Mouse (Mus musculus) C2C12 (cell line): ENCODE data around the gene Cspg4. TPM values are rescaled to one million over a fixed set of nuclear protein-coding genes. Genes with fewer than 3 reads are reported as not detected.

ENCODE experiments used
- H3K27me3 ChIP-seq: one replicate; pipeline ENCODE4 v1.6.1; 2011; ENCODE audit not compliant: control insufficient read depth, insufficient read depth, insufficient read length
- H3K36me3 ChIP-seq: one replicate; pipeline ENCODE4 v1.6.1; 2011; ENCODE audit not compliant: control insufficient read depth, insufficient read depth
- H3K4me3 ChIP-seq: one replicate; pipeline ENCODE4 v1.5.1; 2011; ENCODE audit warnings: mild to moderate bottlenecking, control low read depth; ENCODE audit not compliant: poor library complexity, insufficient read depth, severe bottlenecking
- H3K79me2 ChIP-seq: one replicate; pipeline ENCODE4 v1.6.1; 2011; ENCODE audit not compliant: control insufficient read depth, insufficient read depth
- H3K79me3 ChIP-seq: one replicate; pipeline ENCODE4 v1.6.1; 2011; ENCODE audit warnings: low read depth, control low read depth
- H3ac ChIP-seq: one replicate; pipeline ENCODE3; 2011; ENCODE audit warnings: low read depth; ENCODE audit not compliant: control insufficient read depth, insufficient read length
- CEBPB ChIP-seq: IDR thresholded peaks from one replicate; pipeline ENCODE4 v1.6.1; 2011; ENCODE audit warnings: low read depth, mild to moderate bottlenecking, control low read depth, moderate library complexity
- CTCF ChIP-seq: IDR thresholded peaks from one replicate; pipeline ENCODE4 v1.5.1; 2011; ENCODE audit not compliant: control insufficient read depth, insufficient read depth, insufficient read length
- FOSL1 ChIP-seq: IDR thresholded peaks from one replicate; pipeline ENCODE4 v1.8.0; 2011; ENCODE audit warnings: mild to moderate bottlenecking, low read length; ENCODE audit not compliant: poor library complexity, insufficient read depth, severe bottlenecking
- MAX ChIP-seq: IDR thresholded peaks from one replicate; pipeline ENCODE4 v1.6.1; 2011; ENCODE audit warnings: mild to moderate bottlenecking, control low read depth
- MYOD1 ChIP-seq: IDR thresholded peaks from one replicate; pipeline ENCODE4 v1.6.1; 2011; ENCODE audit warnings: low read depth; ENCODE audit not compliant: control insufficient read depth, insufficient read length
- MYOG ChIP-seq: IDR thresholded peaks from one replicate; pipeline ENCODE4 v1.6.1; 2011; ENCODE audit not compliant: control insufficient read depth, insufficient read length; ENCODE audit errors: extremely low read depth
- USF1 ChIP-seq: IDR thresholded peaks from one replicate; pipeline ENCODE4 v1.6.1; 2011; ENCODE audit warnings: low read depth, mild to moderate bottlenecking, control low read depth, moderate library complexity
- polyA plus RNA-seq: library from polyadenylated mRNA; unstranded; fragments of >200 nt; fragmentation: generic; extraction: Trizol; gene quantifications from one replicate; pipeline ENCODE4 v1.2.1, GENCODE M21; 2012; ENCODE audit warnings: missing spikeins

The Cspg4 gene
- polyA plus RNA-seq, 1 experiment = 42.8 TPM

GRCm38 (mm10) chr9:56860035-56860434 is 4.8 kb upstream of the Cspg4 start:
- TF ChIP-seq MYOD1 (no peak), MYOG (no peak), FOSL1 (no peak), MAX (no peak), CTCF (no peak), USF1 (no peak), CEBPB (no peak)
- H3K27me3 ChIP-seq = no peaks in the 10 kb centered on the region

GRCm38 (mm10) chr9:56860486-56861269 is 4.2 kb upstream of the Cspg4 start:
- H3K79me3 ChIP-seq = peaks cover under 1% of the 10 kb centered on the region
- H3K36me3 ChIP-seq = no peaks in the 10 kb centered on the region
- H3ac ChIP-seq = no peak overlapping the region
- peaks cover 5% of the 10 kb centered on the region for H3K79me2 ChIP-seq
- no peaks in the 10 kb centered on the region for H3K27me3 ChIP-seq
- no peak for TF ChIP-seq CTCF
- no peak for TF ChIP-seq CEBPB
- no peak for TF ChIP-seq USF1
- TF ChIP-seq MAX = no peak
- TF ChIP-seq FOSL1 = no peak
- TF ChIP-seq MYOG = no peak
- TF ChIP-seq MYOD1 = no peak
- no peak overlapping the region for H3K4me3 ChIP-seq

More at GRCm38 (mm10) chr9:56860035-56860434, 4.8 kb upstream of the Cspg4 start:
- H3K79me2 ChIP-seq = no peaks in the 10 kb centered on the region
- no peak overlapping the region for H3K4me3 ChIP-seq
- no peak overlapping the region for H3ac ChIP-seq
- no peaks in the 10 kb centered on the region for H3K36me3 ChIP-seq
- H3K79me3 ChIP-seq = no peaks in the 10 kb centered on the region

- no peaks in the 10 kb centered on the region for H3K27me3 ChIP-seq
- no peaks in the 10 kb centered on the region for H3K36me3 ChIP-seq
- H3K79me2 ChIP-seq = peaks cover 26% of the 10 kb centered on the region
- peaks cover 6% of the 10 kb centered on the region for H3K79me3 ChIP-seq
- TF ChIP-seq CEBPB (no peak), USF1 (no peak), MAX (no peak), MYOG (no peak), MYOD1 (no peak), FOSL1 (no peak), CTCF (no peak)
- H3K4me3 ChIP-seq = no peak overlapping the region
- no peak overlapping the region for H3ac ChIP-seq
These were observed 2.0 kb upstream of the Cspg4 start for GRCm38 (mm10) chr9:56862863-56863262.

- H3K4me3 ChIP-seq = peak within 1 kb of the TSS; percentile 39
- peak within 1 kb of the TSS; percentile 90 for H3ac ChIP-seq
- TF ChIP-seq USF1 (no peak), MYOD1 (no peak), FOSL1 (no peak)
- peaks cover 40% of the 10 kb centered on the region for H3K79me2 ChIP-seq
- H3K79me3 ChIP-seq = peaks cover 15% of the 10 kb centered on the region
- H3K27me3 ChIP-seq = no peaks in the 10 kb centered on the region
- H3K36me3 ChIP-seq = no peaks in the 10 kb centered on the region
These were observed 560 bp upstream of the Cspg4 start, which contains the start of gene Odf3l1 for GRCm38 (mm10) chr9:56864216-56864729. Gene Odf3l1, minus strand, starts transcription at chr9:56864679.

GRCm38 (mm10) chr9:56865673-56866400 is 1.0 kb downstream of the Cspg4 start:
- no peaks in the 10 kb centered on the region for H3K36me3 ChIP-seq
- peaks cover 49% of the 10 kb centered on the region for H3K79me2 ChIP-seq
- peak overlapping the region; percentile 90 for H3ac ChIP-seq
- peak overlapping the region; percentile 39 for H3K4me3 ChIP-seq
- TF ChIP-seq CEBPB = no peak
- TF ChIP-seq MAX = no peak
- no peak for TF ChIP-seq MYOG
- no peak for TF ChIP-seq MYOD1
- TF ChIP-seq FOSL1 = no peak
- no peak for TF ChIP-seq USF1
- TF ChIP-seq CTCF = no peak
- H3K79me3 ChIP-seq = peaks cover 15% of the 10 kb centered on the region
- H3K27me3 ChIP-seq = no peaks in the 10 kb centered on the region
